Mouse (Mus musculus): ENCODE results near the gene Rnf157. TPM values are rescaled to one million over a fixed set of nuclear protein-coding genes. Genes with fewer than 3 reads are reported as not detected.

Gene Rnf157
- polyA plus RNA-seq, 1 experiment from 2014 or later: 19.9 TPM

- 48% methylated on average over 5 of the region's 5 CpGs for WGBS
Observed at GRCm38 (mm10) chr11:116435992-116436724, 23.3 kb upstream of the Rnf157 start.

DNA sequence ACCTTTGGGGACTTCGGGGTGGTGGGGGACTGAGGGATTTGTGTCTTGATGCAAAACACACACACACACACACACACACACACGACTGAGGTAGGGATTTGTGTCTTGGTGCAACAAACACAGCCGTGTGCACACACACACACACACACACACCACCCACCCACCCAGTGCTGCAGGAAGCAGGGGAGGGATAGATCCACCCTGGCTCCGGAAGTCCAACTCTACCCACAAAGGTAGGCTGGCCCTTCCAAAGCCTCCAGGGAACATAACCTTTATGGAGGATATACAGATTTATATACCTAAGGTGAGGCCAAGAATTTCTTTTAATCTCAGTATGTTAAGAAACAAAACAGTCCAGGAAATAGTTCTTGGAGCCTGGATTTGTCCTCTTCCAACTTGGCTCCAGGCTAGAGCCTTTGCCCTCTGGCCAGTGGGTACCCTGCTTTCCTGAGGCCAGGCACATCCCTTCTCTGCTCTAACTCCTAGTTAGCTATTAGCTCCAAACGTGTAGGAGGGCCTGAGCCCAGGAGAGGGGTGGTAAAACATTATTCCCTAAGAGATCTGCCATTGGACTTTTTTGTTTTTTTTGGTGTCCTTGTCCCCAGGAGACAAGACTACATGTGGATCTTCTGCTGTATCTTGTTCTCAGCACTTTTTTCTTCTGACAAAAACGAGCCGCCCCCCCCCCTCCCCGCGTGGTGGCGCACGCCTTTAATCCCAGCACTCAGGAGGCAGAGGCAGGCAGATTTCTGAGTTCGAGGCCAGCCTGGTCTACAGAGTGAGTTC, 22.3 kb upstream of the Rnf157 start:
- Histone ChIP-seq H3K27ac (ENCODE audit: low read depth) (peak overlapping the region; percentile 90), H3K9ac (ENCODE audit: low read length) (peak overlapping the region; percentile 62), H3K4me2 (ENCODE audit: low read length) (peak overlapping the region; percentile 82), H3K9me3 (ENCODE audit: control insufficient read depth, low read length) (no peaks in the 10 kb centered on the region), H3K4me1 (replicated peaks; ENCODE audit: control insufficient read depth, insufficient read depth, low read length) (peaks cover 39% of the 10 kb centered on the region), H3K4me3 (ENCODE audit: low read depth, low read length) (peak overlapping the region; percentile 62), H3K36me3 (ENCODE audit: control insufficient read depth, insufficient read depth, low read length) (peaks cover 33% of the 10 kb centered on the region), H3K27me3 (replicated peaks; ENCODE audit: control insufficient read depth, insufficient read depth, low read length) (no peaks in the 10 kb centered on the region)
- DNase-seq (ENCODE audit: low spot score) (no peak), ATAC-seq (replicated peaks; ENCODE audit: low FRiP score, low TSS enrichment, low read depth) (no peak)
- 53% methylated on average over 12 of the region's 12 CpGs for WGBS

More at GRCm38 (mm10) chr11:116435992-116436724, 23.3 kb upstream of the Rnf157 start:
- H3K4me2 ChIP-seq (ENCODE audit: low read length): peak overlapping the region; percentile 82
- DNase-seq (ENCODE audit: low spot score) (no peak), ATAC-seq (replicated peaks; ENCODE audit: low FRiP score, low TSS enrichment, low read depth) (no peak)
- H3K27me3 ChIP-seq (replicated peaks; ENCODE audit: control insufficient read depth, insufficient read depth, low read length): no peaks in the 10 kb centered on the region
- H3K4me3 ChIP-seq (ENCODE audit: low read depth, low read length): peak overlapping the region; percentile 62
- H3K9ac ChIP-seq (ENCODE audit: low read length): peak overlapping the region; percentile 16; the same call in 1 of the 2 replicates
- H3K9me3 ChIP-seq (ENCODE audit: control insufficient read depth, low read length): no peaks in the 10 kb centered on the region
- H3K27ac ChIP-seq (ENCODE audit: low read depth): no peak overlapping the region; the same call in 1 of the 2 replicates
- H3K4me1 ChIP-seq (replicated peaks; ENCODE audit: control insufficient read depth, insufficient read depth, low read length): peaks cover 29% of the 10 kb centered on the region
- peaks cover 35% of the 10 kb centered on the region for H3K36me3 ChIP-seq (ENCODE audit: control insufficient read depth, insufficient read depth, low read length)

- H3K4me2 ChIP-seq (ENCODE audit: low read length): peak overlapping the region; percentile 82
- H3K4me1 ChIP-seq (replicated peaks; ENCODE audit: control insufficient read depth, insufficient read depth, low read length): peaks cover 39% of the 10 kb centered on the region
- H3K27me3 ChIP-seq (replicated peaks; ENCODE audit: control insufficient read depth, insufficient read depth, low read length): no peaks in the 10 kb centered on the region
- WGBS: under 1% methylated on average over 55 of the region's 67 CpGs
- H3K9ac ChIP-seq (ENCODE audit: low read length): peak overlapping the region; percentile 62
- peak overlapping the region; percentile 90 for H3K27ac ChIP-seq (ENCODE audit: low read depth)
- H3K9me3 ChIP-seq (ENCODE audit: control insufficient read depth, low read length): no peaks in the 10 kb centered on the region
- ATAC-seq (replicated peaks; ENCODE audit: low FRiP score, low TSS enrichment, low read depth) (0 out of 2 replicates have a peak, but pooled peaks have one; percentile 7), DNase-seq (ENCODE audit: low spot score) (peak; percentile 88)
- H3K36me3 ChIP-seq (ENCODE audit: control insufficient read depth, insufficient read depth, low read length): peaks cover 29% of the 10 kb centered on the region
- H3K4me3 ChIP-seq (ENCODE audit: low read depth, low read length): peak overlapping the region; percentile 62
Observed at GRCm38 (mm10) chr11:116434287-116434966, 21.6 kb upstream of the Rnf157 start.

GRCm38 (mm10) chr11:116433356-116434286, 20.8 kb upstream of the Rnf157 start, which contains the start of gene Ubald2:
TSS of gene Ubald2 (plus strand) at chr11:116434094.
- H3K27me3 ChIP-seq (replicated peaks; ENCODE audit: control insufficient read depth, insufficient read depth, low read length): no peaks in the 10 kb centered on the region
- DNase-seq (ENCODE audit: low spot score) (peak; percentile 96), ATAC-seq (replicated peaks; ENCODE audit: low FRiP score, low TSS enrichment, low read depth) (peak; percentile 93)
- peak within 1 kb of the TSS; percentile 62 for H3K4me3 ChIP-seq (ENCODE audit: low read depth, low read length)
- peak within 1 kb of the TSS; percentile 82 for H3K4me2 ChIP-seq (ENCODE audit: low read length)
- H3K27ac ChIP-seq (ENCODE audit: low read depth): peak within 1 kb of the TSS; percentile 90
- WGBS: 3% methylated on average over 64 of the region's 66 CpGs
- peak within 1 kb of the TSS; percentile 62 for H3K9ac ChIP-seq (ENCODE audit: low read length)
- no peaks in the 10 kb centered on the region for H3K9me3 ChIP-seq (ENCODE audit: control insufficient read depth, low read length)
- peaks cover 22% of the 10 kb centered on the region for H3K36me3 ChIP-seq (ENCODE audit: control insufficient read depth, insufficient read depth, low read length)
- H3K4me1 ChIP-seq (replicated peaks; ENCODE audit: control insufficient read depth, insufficient read depth, low read length): peaks cover 39% of the 10 kb centered on the region

DNA sequence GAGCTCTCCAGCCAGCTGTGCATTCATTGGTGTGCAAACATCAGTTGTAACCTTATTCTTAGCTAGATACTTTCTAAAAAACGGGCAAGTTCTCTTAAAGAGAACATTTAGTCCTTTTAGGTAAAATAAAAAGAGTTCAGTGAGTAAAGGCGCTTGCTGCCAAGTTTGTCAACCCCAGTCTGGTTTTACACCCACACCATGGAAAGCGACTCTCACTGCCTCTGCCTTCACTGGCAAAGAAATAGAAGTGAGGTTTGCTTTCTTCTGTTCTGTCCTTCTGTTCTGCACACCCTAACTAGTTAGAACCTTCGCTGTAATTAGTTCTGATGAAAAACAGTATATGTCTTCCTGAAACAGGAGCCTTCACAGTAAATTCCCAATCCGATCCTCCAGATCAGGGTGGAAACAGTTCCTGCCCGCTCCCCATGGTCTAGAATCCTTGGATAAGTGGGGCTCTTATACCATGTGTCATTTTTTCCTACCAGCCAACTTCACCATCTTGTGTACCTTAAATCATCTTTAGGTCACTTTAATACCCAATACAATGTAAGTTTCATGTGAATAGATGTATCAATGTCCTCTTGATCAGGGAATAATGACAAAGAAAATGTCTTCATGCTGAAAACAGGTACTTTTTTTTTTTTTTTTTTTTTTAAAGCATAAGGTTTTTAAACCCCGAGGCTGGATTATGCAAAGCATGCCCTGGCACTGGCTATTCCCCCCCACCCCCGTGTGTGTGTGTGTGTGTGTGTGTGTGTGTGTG, 19.9 kb upstream of the Rnf157 start:
- Histone ChIP-seq H3K9me3 (ENCODE audit: control insufficient read depth, low read length) (no peaks in the 10 kb centered on the region), H3K9ac (ENCODE audit: low read length) (no peak overlapping the region), H3K4me2 (ENCODE audit: low read length) (peak overlapping the region; percentile 46; the same call in 1 of the 2 replicates), H3K27me3 (replicated peaks; ENCODE audit: control insufficient read depth, insufficient read depth, low read length) (no peaks in the 10 kb centered on the region), H3K36me3 (ENCODE audit: control insufficient read depth, insufficient read depth, low read length) (peaks cover 20% of the 10 kb centered on the region), H3K4me1 (replicated peaks; ENCODE audit: control insufficient read depth, insufficient read depth, low read length) (peaks cover 39% of the 10 kb centered on the region), H3K4me3 (ENCODE audit: low read depth, low read length) (no peak overlapping the region), H3K27ac (ENCODE audit: low read depth) (peak overlapping the region; percentile 79)
- DNase-seq (ENCODE audit: low spot score) (no peak), ATAC-seq (replicated peaks; ENCODE audit: low FRiP score, low TSS enrichment, low read depth) (no peak)
- 69% methylated on average over 8 of the region's 8 CpGs for WGBS

DNA sequence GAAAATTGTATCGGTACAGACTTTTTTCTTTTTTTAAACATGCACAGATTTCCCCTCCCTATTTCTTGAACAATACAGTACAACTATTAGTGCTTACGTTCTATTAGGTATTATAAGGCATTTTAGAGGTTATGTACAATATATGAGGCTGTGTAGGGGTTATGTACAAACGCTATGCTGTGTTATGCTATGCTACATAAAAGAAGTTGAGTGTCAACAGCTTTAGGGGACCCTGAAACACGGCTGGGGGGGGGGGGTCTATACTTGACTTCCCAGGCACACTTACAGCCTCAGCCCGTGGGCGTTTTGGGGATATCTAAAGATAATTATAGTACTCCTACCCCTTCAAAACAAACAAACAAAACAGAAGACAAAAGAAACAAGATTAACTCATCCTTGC, 19.3 kb upstream of the Rnf157 start:
- 0 out of 2 replicates have a peak overlapping the region, but pooled peaks have one; percentile 9 for H3K4me2 ChIP-seq (ENCODE audit: low read length)
- H3K4me3 ChIP-seq (ENCODE audit: low read depth, low read length): no peak overlapping the region
- H3K9me3 ChIP-seq (ENCODE audit: control insufficient read depth, low read length): no peaks in the 10 kb centered on the region
- ATAC-seq (replicated peaks; ENCODE audit: low FRiP score, low TSS enrichment, low read depth) (no peak), DNase-seq (ENCODE audit: low spot score) (no peak)
- peak overlapping the region; percentile 79 for H3K27ac ChIP-seq (ENCODE audit: low read depth)
- peaks cover 37% of the 10 kb centered on the region for H3K4me1 ChIP-seq (replicated peaks; ENCODE audit: control insufficient read depth, insufficient read depth, low read length)
- no peaks in the 10 kb centered on the region for H3K27me3 ChIP-seq (replicated peaks; ENCODE audit: control insufficient read depth, insufficient read depth, low read length)
- WGBS: 61% methylated on average over 6 of the region's 6 CpGs
- no peak overlapping the region for H3K9ac ChIP-seq (ENCODE audit: low read length)
- H3K36me3 ChIP-seq (ENCODE audit: control insufficient read depth, insufficient read depth, low read length): peaks cover 14% of the 10 kb centered on the region

DNA sequence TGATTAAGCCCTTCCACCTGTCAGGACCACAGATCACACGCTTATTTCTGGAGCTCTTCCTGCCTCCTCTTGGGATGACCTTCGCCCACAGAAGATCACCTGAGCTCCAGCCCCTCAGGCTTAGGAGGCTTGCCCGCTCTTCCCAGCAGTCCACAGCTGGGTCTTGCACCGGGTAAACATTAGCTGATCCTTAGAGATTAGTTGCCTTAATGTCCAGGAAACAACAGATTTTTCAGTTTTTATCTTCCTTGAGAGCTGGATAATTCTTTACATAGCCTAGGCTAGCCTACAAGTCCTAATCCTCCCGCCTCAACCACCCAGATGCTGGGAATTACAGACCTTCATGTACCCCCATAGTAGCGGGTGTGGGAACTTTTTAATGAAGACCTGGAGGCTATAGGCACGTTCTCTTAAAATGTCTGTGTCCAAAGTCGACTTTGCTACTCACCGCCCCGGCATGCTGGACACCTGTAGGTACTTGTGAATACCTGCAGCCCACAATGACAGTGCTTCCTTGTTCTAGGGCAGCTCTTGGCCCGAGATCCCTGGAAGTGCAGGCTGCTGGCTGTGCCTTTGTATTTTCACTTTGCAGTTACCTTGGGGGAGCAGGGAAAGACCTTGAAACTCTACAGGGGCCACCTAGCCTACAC, 18.7 kb upstream of the Rnf157 start:
- 45% methylated on average over 11 of the region's 11 CpGs for WGBS
- DNase-seq (ENCODE audit: low spot score) (no peak), ATAC-seq (replicated peaks; ENCODE audit: low FRiP score, low TSS enrichment, low read depth) (no peak; the same call in 1 of the 2 replicates)
- Histone ChIP-seq H3K4me1 (replicated peaks; ENCODE audit: control insufficient read depth, insufficient read depth, low read length) (peaks cover 32% of the 10 kb centered on the region), H3K9ac (ENCODE audit: low read length) (0 out of 2 replicates have a peak overlapping the region, but pooled peaks have one; percentile 11), H3K27me3 (replicated peaks; ENCODE audit: control insufficient read depth, insufficient read depth, low read length) (no peaks in the 10 kb centered on the region), H3K36me3 (ENCODE audit: control insufficient read depth, insufficient read depth, low read length) (peaks cover 9% of the 10 kb centered on the region), H3K4me2 (ENCODE audit: low read length) (peak overlapping the region; percentile 20; the same call in 1 of the 2 replicates), H3K4me3 (ENCODE audit: low read depth, low read length) (no peak overlapping the region), H3K27ac (ENCODE audit: low read depth) (peak overlapping the region; percentile 79), H3K9me3 (ENCODE audit: control insufficient read depth, low read length) (no peaks in the 10 kb centered on the region)
